Mouse (Mus musculus) kidney, adult 2 months (tissue): ENCODE measurements around the gene Chrm1.

Source experiments
- CTCF ChIP-seq: fragments of 200-500 bp; conservative IDR thresholded peaks from 2 replicates; pipeline ENCODE4 v1.5.1; 2011; ENCODE audit warnings: low read depth, mild to moderate bottlenecking, control low read depth, low read length, moderate library complexity, mixed read lengths; ENCODE audit not compliant: insufficient read depth, insufficient read length
- POLR2A ChIP-seq: fragments of 200-500 bp; IDR thresholded peaks from one replicate; pipeline ENCODE4 v1.6.1; 2011; ENCODE audit warnings: low read depth, low read length, control low read depth

DNA sequence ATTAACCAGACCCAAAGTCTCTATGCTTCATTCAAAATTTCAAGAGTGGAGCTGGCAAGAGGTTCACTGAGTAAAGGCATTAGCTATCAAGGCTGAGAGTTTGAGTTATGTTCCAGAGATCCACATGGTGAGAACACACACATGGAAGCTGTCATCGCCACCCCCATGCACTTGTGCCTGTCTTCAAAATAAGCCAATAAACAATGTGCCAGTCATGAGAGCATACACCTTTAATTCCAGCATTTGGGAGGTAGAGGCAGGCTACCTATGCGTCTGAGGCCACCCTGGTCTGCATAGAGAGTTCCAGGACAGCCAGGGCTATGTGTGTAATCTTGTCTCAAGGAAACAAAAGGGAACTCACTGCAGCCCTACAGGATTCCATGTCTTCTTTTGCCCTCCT, 20.0 kb downstream of the Chrm1 start:
- TF ChIP-seq CTCF (no peak), POLR2A (no peak)
